Mouse (Mus musculus): ENCODE data around the gene Atxn7.

Gene Atxn7

GRCm38 (mm10) chr14:14068553-14068952 is 107.3 kb downstream of the Atxn7 start:
- no peak for TF ChIP-seq GATA4 (IDR thresholded peaks at IDR 0.05; ENCODE audit: insufficient replicate concordance, low read length)

- no peak for TF ChIP-seq GATA4 (IDR thresholded peaks at IDR 0.05; ENCODE audit: insufficient replicate concordance, low read length)
Measured at GRCm38 (mm10) chr14:14070541-14071315, 109.5 kb downstream of the Atxn7 start.

- TF ChIP-seq GATA4 (IDR thresholded peaks at IDR 0.05; ENCODE audit: insufficient replicate concordance, low read length) = no peak
Measured at GRCm38 (mm10) chr14:14071456-14071855, 110.2 kb downstream of the Atxn7 start.

GRCm38 (mm10) chr14:14080604-14081194 is 119.5 kb downstream of the Atxn7 start:
- no peak for TF ChIP-seq GATA4 (IDR thresholded peaks at IDR 0.05; ENCODE audit: insufficient replicate concordance, low read length)

GRCm38 (mm10) chr14:14083811-14084210 is 122.6 kb downstream of the Atxn7 start:
- no peak for TF ChIP-seq GATA4 (IDR thresholded peaks at IDR 0.05; ENCODE audit: insufficient replicate concordance, low read length)

- no peak for TF ChIP-seq GATA4 (IDR thresholded peaks at IDR 0.05; ENCODE audit: insufficient replicate concordance, low read length)
Measured at GRCm38 (mm10) chr14:14086711-14087263, 125.5 kb downstream of the Atxn7 start.

- no peak for TF ChIP-seq GATA4 (IDR thresholded peaks at IDR 0.05; ENCODE audit: insufficient replicate concordance, low read length)
Measured at GRCm38 (mm10) chr14:14087348-14087747, 126.1 kb downstream of the Atxn7 start.

- TF ChIP-seq GATA4 (IDR thresholded peaks at IDR 0.05; ENCODE audit: insufficient replicate concordance, low read length) = no peak
Measured at GRCm38 (mm10) chr14:14088016-14088791, 127.0 kb downstream of the Atxn7 start.

- no peak for TF ChIP-seq GATA4 (IDR thresholded peaks at IDR 0.05; ENCODE audit: insufficient replicate concordance, low read length)
Measured at GRCm38 (mm10) chr14:14090571-14090970, 129.3 kb downstream of the Atxn7 start.

- no peak for TF ChIP-seq GATA4 (IDR thresholded peaks at IDR 0.05; ENCODE audit: insufficient replicate concordance, low read length)
Measured at GRCm38 (mm10) chr14:14098330-14098980, 137.2 kb downstream of the Atxn7 start.

- TF ChIP-seq GATA4 (IDR thresholded peaks at IDR 0.05; ENCODE audit: insufficient replicate concordance, low read length) = no peak
Measured at GRCm38 (mm10) chr14:14100773-14101280, 139.6 kb downstream of the Atxn7 start.

GRCm38 (mm10) chr14:14101296-14101695 is 140.1 kb downstream of the Atxn7 start:
- no peak for TF ChIP-seq GATA4 (IDR thresholded peaks at IDR 0.05; ENCODE audit: insufficient replicate concordance, low read length)

- no peak for TF ChIP-seq GATA4 (IDR thresholded peaks at IDR 0.05; ENCODE audit: insufficient replicate concordance, low read length)
Measured at GRCm38 (mm10) chr14:14104213-14104929, 143.1 kb downstream of the Atxn7 start.

- TF ChIP-seq GATA4 (IDR thresholded peaks at IDR 0.05; ENCODE audit: insufficient replicate concordance, low read length) = no peak
Measured at GRCm38 (mm10) chr14:14104930-14105318, 143.7 kb downstream of the Atxn7 start.
